Mouse (Mus musculus): Measurements from ENCODE around the gene Adam34.
"Not testable (repeated sequence)": the region's sequence is repeated elsewhere in the genome, so short reads cannot be mapped to it uniquely, and the experiment has no call there.

Gene Adam34

DNA sequence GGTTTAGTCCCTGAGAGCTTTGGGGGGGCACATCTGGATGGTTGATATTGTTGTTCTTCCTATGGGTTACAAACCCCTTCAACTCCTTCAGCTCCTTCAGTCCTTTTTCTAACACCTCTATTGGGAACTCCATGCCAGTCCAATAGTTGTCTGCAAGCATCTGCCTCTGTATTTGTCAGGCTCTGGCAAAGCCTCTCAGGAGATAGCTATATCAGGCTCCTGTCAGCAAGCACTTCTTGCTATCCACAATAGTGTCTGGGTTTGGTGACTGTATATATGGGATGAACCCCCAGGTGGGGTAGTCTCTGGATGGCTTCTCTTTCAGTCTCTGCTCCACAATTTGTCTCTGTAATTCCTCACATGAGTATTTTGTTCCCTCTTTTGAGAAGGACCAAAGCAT is at the start of gene Adam34:
Gene Adam34, minus strand, starts transcription at position 101 of the 400 bp plus-strand sequence.
- DNase-seq (ENCODE audit: low spot score), result no peak

DNA sequence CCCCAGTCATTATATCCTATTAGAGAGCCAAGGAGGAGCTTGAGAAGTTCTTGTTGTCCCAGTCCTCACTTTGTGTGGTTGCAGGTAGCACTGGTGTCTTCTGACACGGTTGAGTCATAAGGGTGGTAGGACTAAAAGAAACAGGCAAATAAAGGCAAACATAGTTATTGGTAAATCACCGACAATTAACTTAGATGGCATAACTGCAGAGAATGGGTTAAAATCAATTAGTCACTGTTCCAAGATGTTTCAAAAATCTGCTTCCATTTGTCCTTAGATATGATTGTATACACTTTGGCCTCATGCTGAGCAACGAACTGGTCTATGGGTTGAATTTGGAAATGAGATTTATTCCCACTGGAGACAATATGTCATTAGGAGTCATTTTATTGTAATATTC is 82.7 kb downstream of the Adam34 start, which contains the start of gene Gm5346:
Gene Gm5346, minus strand, starts transcription at position 101 of the 400 bp plus-strand sequence.
- no peak for DNase-seq (ENCODE audit: low spot score)

DNA sequence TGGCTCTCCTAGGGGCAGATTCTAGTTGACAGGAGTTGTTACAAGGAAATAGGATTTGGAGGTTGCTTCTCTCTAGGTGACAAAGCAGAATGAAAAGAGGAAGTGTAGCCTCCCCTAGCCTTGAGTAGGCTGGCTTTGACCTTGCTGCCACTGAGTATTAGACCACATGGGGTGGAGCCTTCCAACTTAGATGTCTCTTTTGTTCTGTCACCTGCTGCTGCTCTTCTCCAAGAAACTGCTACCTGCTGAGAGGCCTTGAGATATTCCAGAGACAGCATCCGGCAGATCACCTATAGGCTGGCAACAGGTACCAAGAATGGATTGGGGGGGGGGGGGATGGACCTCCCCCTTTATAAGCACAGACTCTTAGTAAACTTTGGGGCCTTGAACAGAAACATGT is 93.8 kb downstream of the Adam34 start:
- DNase-seq (ENCODE audit: low spot score), result no peak

DNA sequence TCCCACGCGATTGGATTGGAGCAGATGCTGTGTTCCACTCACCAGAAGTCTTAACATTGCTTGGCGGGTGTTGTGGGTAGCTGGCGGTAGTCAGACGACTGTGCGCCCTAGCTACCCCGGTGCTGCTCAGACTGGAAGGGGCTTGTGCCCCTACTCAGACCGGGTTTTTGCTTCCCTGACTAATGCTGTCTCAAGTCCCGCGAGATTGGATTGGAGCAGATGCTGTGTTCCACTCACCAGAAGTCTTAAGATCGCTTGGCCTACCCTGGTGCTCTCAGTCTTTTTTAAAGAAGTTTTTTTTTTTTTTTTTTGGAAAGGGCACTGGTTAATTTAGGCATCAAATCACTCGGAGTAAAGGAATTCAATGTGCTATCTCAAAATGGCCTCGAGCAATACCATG is 106.2 kb downstream of the Adam34 start:
- not testable (repeated sequence) for DNase-seq (ENCODE audit: low spot score)

DNA sequence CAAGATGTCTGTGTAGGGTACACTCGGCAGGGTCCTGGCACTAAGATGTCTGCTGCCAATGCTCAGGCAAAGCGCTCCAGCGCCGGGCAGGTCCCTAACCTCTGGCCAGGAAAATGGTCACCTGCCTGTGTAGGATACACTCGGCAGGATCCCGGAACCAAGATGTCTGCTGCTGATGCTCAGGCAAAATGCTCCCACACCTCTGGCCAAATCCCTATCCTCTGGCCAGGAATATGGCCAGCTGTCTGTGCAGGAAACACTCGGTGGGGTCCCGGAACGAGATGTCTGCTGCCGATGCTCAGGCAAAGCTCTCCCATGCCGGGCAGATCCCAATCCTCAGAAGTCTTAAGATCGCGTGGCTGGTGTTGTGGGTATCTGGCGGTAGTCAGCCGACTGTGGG is 106.7 kb downstream of the Adam34 start:
- DNase-seq (ENCODE audit: low spot score), result not testable (repeated sequence)
